In genomic region chr2:92427882-92428281, GRCm38 (mm10) we compare ENCODE assay signal across 8 mouse cellular contexts. TPM values are rescaled to one million over a fixed set of nuclear protein-coding genes. Genes with fewer than 3 reads are reported as not detected.
A peak's percentile ranks its signal among the peaks of the same experiment; 100 is the strongest.
DNase-seq lines count a peak whose midpoint lies in the region; ATAC-seq and TF ChIP-seq lines count a peak whose summit lies in the region.

No protein-coding gene starts in this region.

- no peak overlapping the region for H3K4me2 ChIP-seq in midbrain, embryonic 14.5 days (ENCODE audit: low read length)
- no peak overlapping the region for H3K4me2 ChIP-seq in midbrain, embryonic 13.5 days (replicated peaks)
- H3K4me2 ChIP-seq in heart, embryonic 16.5 days (ENCODE audit: low read depth, low read length) = peak overlapping the region; percentile 2; the same call in 1 of the 2 replicates

- no peaks in the 10 kb centered on the region for H3K9me3 ChIP-seq in midbrain, embryonic 14.5 days (ENCODE audit: control insufficient read depth, low read length)
- no peaks in the 10 kb centered on the region for H3K9me3 ChIP-seq in midbrain, embryonic 13.5 days
- no peaks in the 10 kb centered on the region for H3K9me3 ChIP-seq in heart, embryonic 16.5 days (replicated peaks; ENCODE audit: control insufficient read depth, low read length)

- H3K4me1 ChIP-seq in midbrain, embryonic 14.5 days (ENCODE audit: control insufficient read depth, insufficient read depth, low read length) = peaks cover 53% of the 10 kb centered on the region
- peaks cover 97% of the 10 kb centered on the region for H3K4me1 ChIP-seq in midbrain, embryonic 13.5 days (replicated peaks)
- H3K4me1 ChIP-seq in embryonic fibroblast, embryonic 13.5 days (ENCODE audit: control insufficient read depth, insufficient read depth, low read length) = peaks cover 20% of the 10 kb centered on the region
- peaks cover 88% of the 10 kb centered on the region for H3K4me1 ChIP-seq in heart, embryonic 16.5 days (ENCODE audit: control insufficient read depth, insufficient read depth, low read length)
- peaks cover 67% of the 10 kb centered on the region for H3K4me1 ChIP-seq in lung, adult 2 months (ENCODE audit: control insufficient read depth, insufficient read depth, low read length)
- H3K4me1 ChIP-seq in small intestine, adult 2 months (ENCODE audit: control insufficient read depth, insufficient read depth, insufficient read length, low read length) = peaks cover 33% of the 10 kb centered on the region

- peaks cover 24% of the 10 kb centered on the region for H3K36me3 ChIP-seq in midbrain, embryonic 14.5 days (ENCODE audit: control insufficient read depth, insufficient read depth, low read length)
- H3K36me3 ChIP-seq in midbrain, embryonic 13.5 days = peaks cover 24% of the 10 kb centered on the region
- H3K36me3 ChIP-seq in heart, embryonic 16.5 days (ENCODE audit: control insufficient read depth, insufficient read depth) = peaks cover 4% of the 10 kb centered on the region; the same call in 1 of the 2 replicates
- H3K36me3 ChIP-seq in small intestine, adult 2 months (ENCODE audit: control insufficient read depth, insufficient read depth, low read length) = peaks cover 6% of the 10 kb centered on the region

- no peak overlapping the region for H3K4me3 ChIP-seq in midbrain, embryonic 14.5 days (replicated peaks; ENCODE audit: low read depth, low read length)
- no peak overlapping the region for H3K4me3 ChIP-seq in midbrain, embryonic 13.5 days (replicated peaks)
- H3K4me3 ChIP-seq in embryonic fibroblast, embryonic 13.5 days (ENCODE audit: insufficient read depth, low read length) = no peak overlapping the region
- no peak overlapping the region for H3K4me3 ChIP-seq in heart, embryonic 16.5 days (ENCODE audit: low read length)
- no peak overlapping the region for H3K4me3 ChIP-seq in lung, adult 2 months (replicated peaks; ENCODE audit: extremely low read depth, low read depth, low read length)
- no peak overlapping the region for H3K4me3 ChIP-seq in small intestine, adult 2 months (ENCODE audit: low read depth, low read length)

- 51% methylated on average over 6 of the region's 6 CpGs for WGBS in midbrain, embryonic 14.5 days
- 53% methylated on average over 6 of the region's 6 CpGs for WGBS in midbrain, embryonic 13.5 days
- 23% methylated on average over 6 of the region's 6 CpGs for WGBS in heart, embryonic 16.5 days
- 17% methylated on average over 6 of the region's 6 CpGs for WGBS in lung, adult 2 months
- WGBS in small intestine, adult 2 months = 20% methylated on average over 6 of the region's 6 CpGs

- H3K27ac ChIP-seq in midbrain, embryonic 14.5 days (replicated peaks; ENCODE audit: low read depth, low read length) = no peak overlapping the region
- no peak overlapping the region for H3K27ac ChIP-seq in midbrain, embryonic 13.5 days
- H3K27ac ChIP-seq in embryonic fibroblast, embryonic 13.5 days (ENCODE audit: insufficient read depth, low read length) = no peak overlapping the region
- peak overlapping the region; percentile 74 for H3K27ac ChIP-seq in heart, embryonic 16.5 days (ENCODE audit: low read length)
- peak overlapping the region; percentile 44 for H3K27ac ChIP-seq in small intestine, adult 2 months (ENCODE audit: insufficient read depth, low read depth, low read length)

- ATAC-seq in midbrain, embryonic 14.5 days (ENCODE audit: low FRiP score, low TSS enrichment) = no peak
- no peak for ATAC-seq in midbrain, embryonic 13.5 days
- ATAC-seq in heart, embryonic 16.5 days (replicated peaks; ENCODE audit: extremely low read depth, insufficient read depth, low FRiP score) = peak; percentile 47
- ATAC-seq in CD4-positive, CD25-positive, alpha-beta regulatory T cell, adult 4 months = no peak

- no peak for TF ChIP-seq CTCF in embryonic fibroblast, embryonic 13.5 days (IDR thresholded peaks at IDR 0.05; ENCODE audit: borderline replicate concordance, insufficient read depth, low read length)
- no peak for TF ChIP-seq CTCF in lung, adult 2 months (IDR thresholded peaks at IDR 0.05; ENCODE audit: insufficient read depth, low read length)
- TF ChIP-seq CTCF in small intestine, adult 2 months (IDR thresholded peaks at IDR 0.05; ENCODE audit: extremely low read depth, insufficient read length, insufficient replicate concordance, low read depth, low read length) = no peak

- H3K9ac ChIP-seq in midbrain, embryonic 14.5 days (replicated peaks; ENCODE audit: low read length) = no peak overlapping the region
- no peak overlapping the region; the same call in 1 of the 2 replicates for H3K9ac ChIP-seq in midbrain, embryonic 13.5 days (replicated peaks)
- H3K9ac ChIP-seq in heart, embryonic 16.5 days (ENCODE audit: low read length) = peak overlapping the region; percentile 44; the same call in 1 of the 2 replicates

- peak; percentile 72 for DNase-seq in midbrain, embryonic 14.5 days
- DNase-seq in layer of hippocampus, adult 18-20 months (ENCODE audit: low spot score in 2 of 2) = peak; percentile 73 to 88
- peak; percentile 85 for DNase-seq in lung, adult 2 months

- TF ChIP-seq POLR2A in embryonic fibroblast, embryonic 13.5 days (IDR thresholded peaks at IDR 0.05; ENCODE audit: low read depth, low read length) = 0 out of 2 replicates have a peak, but pooled peaks have one; percentile 28
- TF ChIP-seq POLR2A in lung, adult 2 months (IDR thresholded peaks at IDR 0.05; ENCODE audit: borderline replicate concordance, extremely low read depth, low read depth, low read length) = peak; percentile 70; the same call in 1 of the 2 replicates
- no peak for TF ChIP-seq POLR2A in small intestine, adult 2 months (IDR thresholded peaks at IDR 0.05; ENCODE audit: low read depth, low read length)

- H3K27me3 ChIP-seq in midbrain, embryonic 14.5 days (ENCODE audit: control insufficient read depth, insufficient read depth, low read length) = no peaks in the 10 kb centered on the region
- no peaks in the 10 kb centered on the region for H3K27me3 ChIP-seq in midbrain, embryonic 13.5 days
- no peaks in the 10 kb centered on the region for H3K27me3 ChIP-seq in heart, embryonic 16.5 days (ENCODE audit: control insufficient read depth, insufficient read depth, low read length)
- H3K27me3 ChIP-seq in small intestine, adult 2 months (ENCODE audit: control insufficient read depth, insufficient read depth, low read length) = no peaks in the 10 kb centered on the region

RNA-seq across cellular contexts. Expression of gene Cry2, which starts 6.0 kb away (rescaled TPM):
- polyA plus RNA-seq in midbrain, embryonic 14.5 days (2014; fragmentation: Nextera tagmentation; extraction: Ambion mirVana) = 33.3 and 33.9 TPM in 2 replicates
- polyA plus RNA-seq in midbrain, embryonic 13.5 days (2015; fragmentation: Nextera tagmentation; extraction: Ambion mirVana) = 35.8 and 36.2 TPM in 2 replicates
- 14.2 and 16.7 TPM in 2 replicates for polyA plus RNA-seq in embryonic fibroblast, embryonic 13.5 days (2011; ENCODE audit: insufficient read length, low read depth, missing spikeins)
- 18.4 and 18.6 TPM in 2 replicates for polyA plus RNA-seq in heart, embryonic 16.5 days (2015; fragmentation: Nextera tagmentation; extraction: Ambion mirVana)
- 100 to 1,000 TPM in 1 of 2 experiments, 10 to 100 TPM in 1; 99.0 to 111 TPM for total RNA-seq in layer of hippocampus, adult 18-20 months (2021)
- polyA plus RNA-seq in lung, adult 2 months (2012; rRNA removed) = 37.5 and 40.7 TPM in 2 replicates
- polyA plus RNA-seq in small intestine, adult 2 months (2012; rRNA removed) = 4.7 and 13.1 TPM in 2 replicates
- polyA plus RNA-seq in CD4-positive, CD25-positive, alpha-beta regulatory T cell, adult 4 months (2017; shearing (Covaris generic)) = 10 to 100 TPM; 10.6 to 13.4 TPM

RNA-seq across cellular contexts. Expression of gene Mapk8ip1, which starts 26.8 kb away (rescaled TPM):
- polyA plus RNA-seq in midbrain, embryonic 14.5 days (2014; fragmentation: Nextera tagmentation; extraction: Ambion mirVana) = 62.4 and 117 TPM in 2 replicates
- polyA plus RNA-seq in midbrain, embryonic 13.5 days (2015; fragmentation: Nextera tagmentation; extraction: Ambion mirVana) = 86.9 and 111 TPM in 2 replicates
- polyA plus RNA-seq in embryonic fibroblast, embryonic 13.5 days (2011; ENCODE audit: insufficient read length, low read depth, missing spikeins) = 7.1 and 8.6 TPM in 2 replicates
- polyA plus RNA-seq in heart, embryonic 16.5 days (2015; fragmentation: Nextera tagmentation; extraction: Ambion mirVana) = 5.7 TPM in 2 replicates
- total RNA-seq in layer of hippocampus, adult 18-20 months (2021) = 100 to 1,000 TPM; 350 to 365 TPM
- 18.3 and 23.2 TPM in 2 replicates for polyA plus RNA-seq in lung, adult 2 months (2012; rRNA removed)
- 4.7 and 5.3 TPM in 2 replicates for polyA plus RNA-seq in small intestine, adult 2 months (2012; rRNA removed)
- polyA plus RNA-seq in CD4-positive, CD25-positive, alpha-beta regulatory T cell, adult 4 months (2017; shearing (Covaris generic)) = under 1 TPM; 0.35 to 0.68 TPM

RNA-seq across cellular contexts. Expression of gene Slc35c1, which starts 32.5 kb away (rescaled TPM):
- 8.6 and 11.9 TPM in 2 replicates for polyA plus RNA-seq in midbrain, embryonic 14.5 days (2014; fragmentation: Nextera tagmentation; extraction: Ambion mirVana)
- polyA plus RNA-seq in midbrain, embryonic 13.5 days (2015; fragmentation: Nextera tagmentation; extraction: Ambion mirVana) = 8.9 and 10.6 TPM in 2 replicates
- 12.8 and 12.9 TPM in 2 replicates for polyA plus RNA-seq in embryonic fibroblast, embryonic 13.5 days (2011; ENCODE audit: insufficient read length, low read depth, missing spikeins)
- polyA plus RNA-seq in heart, embryonic 16.5 days (2015; fragmentation: Nextera tagmentation; extraction: Ambion mirVana) = 9.9 and 12.9 TPM in 2 replicates
- 10 to 100 TPM; 13.6 to 14.1 TPM for total RNA-seq in layer of hippocampus, adult 18-20 months (2021)
- polyA plus RNA-seq in lung, adult 2 months (2012; rRNA removed) = 43.9 and 49.0 TPM in 2 replicates
- 124 and 160 TPM in 2 replicates for polyA plus RNA-seq in small intestine, adult 2 months (2012; rRNA removed)
- polyA plus RNA-seq in CD4-positive, CD25-positive, alpha-beta regulatory T cell, adult 4 months (2017; shearing (Covaris generic)) = 10 to 100 TPM; 50.3 to 73.8 TPM

RNA-seq across cellular contexts. Expression of gene 1700029I15Rik, which starts 45.5 kb away (rescaled TPM):
- polyA plus RNA-seq in midbrain, embryonic 14.5 days (2014; fragmentation: Nextera tagmentation; extraction: Ambion mirVana) = 3.9 and 5.6 TPM in 2 replicates
- polyA plus RNA-seq in midbrain, embryonic 13.5 days (2015; fragmentation: Nextera tagmentation; extraction: Ambion mirVana) = 8.0 and 8.9 TPM in 2 replicates
- polyA plus RNA-seq in embryonic fibroblast, embryonic 13.5 days (2011; ENCODE audit: insufficient read length, low read depth, missing spikeins) = 0.83 and 0.98 TPM in 2 replicates
- polyA plus RNA-seq in heart, embryonic 16.5 days (2015; fragmentation: Nextera tagmentation; extraction: Ambion mirVana) = 1.8 and 2.6 TPM in 2 replicates
- total RNA-seq in layer of hippocampus, adult 18-20 months (2021) = 1 to 10 TPM; 3.7 to 6.2 TPM
- 3.2 and 3.3 TPM in 2 replicates for polyA plus RNA-seq in lung, adult 2 months (2012; rRNA removed)
- 3.5 and 7.4 TPM in 2 replicates for polyA plus RNA-seq in small intestine, adult 2 months (2012; rRNA removed)
- 1 to 10 TPM; 4.5 to 8.1 TPM for polyA plus RNA-seq in CD4-positive, CD25-positive, alpha-beta regulatory T cell, adult 4 months (2017; shearing (Covaris generic))

RNA-seq across cellular contexts. Expression of gene Large2, which starts 53.2 kb away (rescaled TPM):
- polyA plus RNA-seq in midbrain, embryonic 14.5 days (2014; fragmentation: Nextera tagmentation; extraction: Ambion mirVana) = 1.5 and 1.6 TPM in 2 replicates
- polyA plus RNA-seq in midbrain, embryonic 13.5 days (2015; fragmentation: Nextera tagmentation; extraction: Ambion mirVana) = 1.5 and 2.5 TPM in 2 replicates
- not detected in 2 replicates for polyA plus RNA-seq in embryonic fibroblast, embryonic 13.5 days (2011; ENCODE audit: insufficient read length, low read depth, missing spikeins)
- 1.7 and 2.0 TPM in 2 replicates for polyA plus RNA-seq in heart, embryonic 16.5 days (2015; fragmentation: Nextera tagmentation; extraction: Ambion mirVana)
- total RNA-seq in layer of hippocampus, adult 18-20 months (2021) = under 1 TPM; 0.20 to 0.86 TPM
- 15.9 and 18.5 TPM in 2 replicates for polyA plus RNA-seq in lung, adult 2 months (2012; rRNA removed)
- polyA plus RNA-seq in small intestine, adult 2 months (2012; rRNA removed) = 12.3 and 15.6 TPM in 2 replicates
- polyA plus RNA-seq in CD4-positive, CD25-positive, alpha-beta regulatory T cell, adult 4 months (2017; shearing (Covaris generic)) = not detected

Comparison
In these comparisons a context has a peak if more than half of its experiments do, and no peak if none do; other contexts are left out.
1. H3K27ac ChIP-seq: peak in heart, embryonic 16.5 days (single experiment) and small intestine, adult 2 months (single experiment); none in midbrain, embryonic 14.5 days (single experiment), midbrain, embryonic 13.5 days (single experiment) and embryonic fibroblast, embryonic 13.5 days (single experiment).
2. Peak in every context shown above with its lines, with median percentiles within 50 percentile points of each other: DNase-seq.